Mouse (Mus musculus): Measurements from ENCODE around the gene Khdrbs2. TPM values are rescaled to one million over a fixed set of nuclear protein-coding genes. Genes with fewer than 3 reads are reported as not detected.

The Khdrbs2 gene
- total and polyA plus RNA-seq, 2 experiments from 2014 or later = 19.6 to 32.0 TPM

DNA sequence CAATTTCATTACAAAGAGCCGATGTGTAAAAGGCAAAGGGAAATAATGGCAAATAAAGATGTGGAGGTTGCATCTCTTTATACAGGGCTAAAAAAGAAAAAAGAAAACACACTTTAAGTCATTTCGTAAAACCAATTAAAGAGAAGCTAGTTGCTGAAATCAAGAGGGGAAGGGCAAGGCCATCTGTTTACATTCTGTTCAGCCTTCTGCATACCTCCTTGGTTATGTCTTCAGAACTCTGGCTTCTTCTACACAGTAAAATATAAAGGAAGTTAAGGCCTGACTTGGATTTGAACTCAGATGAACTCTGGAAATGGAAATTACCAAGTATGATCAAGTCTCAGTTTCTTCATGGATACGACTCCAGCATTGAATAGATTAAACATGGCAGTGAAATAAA is 528.8 kb downstream of the Khdrbs2 start:
- no peak overlapping the region for H3K4me3 ChIP-seq (ENCODE audit: low read length)
- H3K4me2 ChIP-seq (ENCODE audit: low read depth, low read length) = no peak overlapping the region
- no peaks in the 10 kb centered on the region for H3K27me3 ChIP-seq (ENCODE audit: insufficient read depth, low read length)
- TF ChIP-seq CTCF (IDR thresholded peaks at IDR 0.05; ENCODE audit: low read depth) = no peak
- no peaks in the 10 kb centered on the region for H3K9me3 ChIP-seq (ENCODE audit: low read length)
- H3K36me3 ChIP-seq (ENCODE audit: insufficient read depth, low read length) = no peaks in the 10 kb centered on the region
- 84% methylated on average over 3 of the region's 3 CpGs for WGBS
- H3K4me1 ChIP-seq (ENCODE audit: insufficient read depth, low read length) = no peaks in the 10 kb centered on the region
- ATAC-seq (no peak), DNase-seq (ENCODE audit: low spot score) (no peak)
- H3K9ac ChIP-seq (replicated peaks; ENCODE audit: low read length) = no peak overlapping the region
- no peak overlapping the region for H3K27ac ChIP-seq
